Comparison of ENCODE assay signal across 8 mouse cellular contexts in genomic region chr1:190979100-190979563, GRCm38 (mm10). TPM values are rescaled to one million over a fixed set of nuclear protein-coding genes. Genes with fewer than 3 reads are reported as not detected.
A peak's percentile ranks its signal among the peaks of the same experiment; 100 is the strongest.
DNase-seq lines count a peak whose midpoint lies in the region; ATAC-seq and TF ChIP-seq lines count a peak whose summit lies in the region.

Vash2 (minus strand) TSS chr1:190979296.

- H3K9me3 ChIP-seq in hindbrain, postnatal 0 days (ENCODE audit: low read length): no peaks in the 10 kb centered on the region

- TF ChIP-seq CTCF in hindbrain, postnatal 0 days (IDR thresholded peaks at IDR 0.05; ENCODE audit: low read depth): no peak

- DNase-seq in adrenal gland, adult 2 months: peak; percentile 92
- peak; percentile 84 for DNase-seq in gastrocnemius, postnatal 10 days
- peak; percentile 95 for DNase-seq in hindbrain, postnatal 0 days (ENCODE audit: low spot score)
- peak; percentile 56 to 63 for DNase-seq in left cerebral cortex, adult 18-20 months (ENCODE audit: low spot score in 2 of 2)
- DNase-seq in lung, postnatal 36 days: peak; percentile 85
- peak; percentile 67 for DNase-seq in retina, postnatal 7 days (ENCODE audit: low read depth, low spot score)

- H3K36me3 ChIP-seq in hindbrain, postnatal 0 days (ENCODE audit: insufficient read depth, low read length): no peaks in the 10 kb centered on the region

- ATAC-seq in common myeloid progenitor, adult 5-6 weeks (replicated peaks; ENCODE audit: low read depth, poor library complexity, severe bottlenecking): peak; percentile 80
- peak; percentile 95 for ATAC-seq in hindbrain, postnatal 0 days
- no peak for ATAC-seq in erythroid progenitor cell, adult 5-6 weeks (replicated peaks; ENCODE audit: low FRiP score, poor library complexity, severe bottlenecking)

- H3K4me2 ChIP-seq in hindbrain, postnatal 0 days (ENCODE audit: low read depth, low read length): peak within 1 kb of the TSS; percentile 87

- peaks cover 13% of the 10 kb centered on the region; the same call in 1 of the 2 replicates for H3K4me1 ChIP-seq in hindbrain, postnatal 0 days (ENCODE audit: insufficient read depth, low read length)

- under 1% methylated on average over 38 of the region's 38 CpGs for WGBS in hindbrain, postnatal 0 days

- peak within 1 kb of the TSS; percentile 50 for H3K4me3 ChIP-seq in hindbrain, postnatal 0 days (ENCODE audit: low read length)

- no peaks in the 10 kb centered on the region for H3K27me3 ChIP-seq in hindbrain, postnatal 0 days (ENCODE audit: insufficient read depth, low read length)

- peak within 1 kb of the TSS; percentile 85 for H3K9ac ChIP-seq in hindbrain, postnatal 0 days (replicated peaks; ENCODE audit: low read length)

- peak within 1 kb of the TSS; percentile 89 for H3K27ac ChIP-seq in hindbrain, postnatal 0 days

RNA-seq across cellular contexts. Expression of gene Vash2, which starts in this region (rescaled TPM):
- under 1 TPM; 0.17 to 0.24 TPM for total RNA-seq in adrenal gland, adult 2 months (2021)
- polyA plus RNA-seq in adrenal gland, adult 2 months (2012; rRNA removed): 0.17 and 1.1 TPM in 2 replicates
- total RNA-seq in common myeloid progenitor, adult 5-6 weeks (2017): 0.50 TPM in 1 of 2 replicates, not detected in the other
- total RNA-seq in gastrocnemius, postnatal 10 days (2021): 10 to 100 TPM; 12.3 to 14.6 TPM
- 38.5 and 40.9 TPM in 2 replicates for total RNA-seq in hindbrain, postnatal 0 days (2014; rRNA removed)
- polyA plus RNA-seq in hindbrain, postnatal 0 days (2015; fragmentation: Nextera tagmentation; extraction: Ambion mirVana): 46.6 and 47.4 TPM in 2 replicates
- total RNA-seq in left cerebral cortex, adult 18-20 months (2021): 1 to 10 TPM; 1.8 to 2.9 TPM
- total RNA-seq in erythroid progenitor cell, adult 5-6 weeks (2015; ENCODE audit: low replicate concordance): not detected in 2 replicates
- not detected in 2 replicates for total RNA-seq in erythroid progenitor cell, adult 5-6 weeks (2017; ENCODE audit: low replicate concordance)

Comparison
In these comparisons a context has a peak if more than half of its experiments do, and no peak if none do; other contexts are left out.
1. RNA of gene Vash2 (polyA plus RNA-seq): 46.6 to 47.4 TPM in hindbrain, postnatal 0 days; 0.17 to 1.1 TPM in adrenal gland, adult 2 months; every median in the first group is over 10 times any median in the second.
2. Peak in ATAC-seq in common myeloid progenitor, adult 5-6 weeks; RNA of the gene not detected or under 1 TPM.
3. Peak in every context shown above with its lines, with median percentiles within 50 percentile points of each other: DNase-seq.